Mouse (Mus musculus) G1E (cell line): Measurements from ENCODE around the gene Mtus2. TPM values are rescaled to one million over a fixed set of nuclear protein-coding genes. Genes with fewer than 3 reads are reported as not detected.

Experiments used
- ATAC-seq: 2 replicates; pipeline ENCODE4 v1.8.0; 2016; ENCODE audit warnings: mild to moderate bottlenecking; ENCODE audit not compliant: insufficient number of reproducible peaks, poor library complexity, low FRiP score, severe bottlenecking; ENCODE audit errors: extremely low read depth
- DNase-seq: peaks from one replicate; pipeline ENCODE4 v3.0.0; 2012; ENCODE audit warnings: low spot score
- H3K27me3 ChIP-seq: 2 replicates; pipeline ENCODE4 v1.6.1; 2012; ENCODE audit warnings: mild to moderate bottlenecking, low read length, inconsistent platforms; ENCODE audit not compliant: insufficient read depth
- H3K36me3 ChIP-seq: replicated peaks from 2 replicates; pipeline ENCODE3; 2012; ENCODE audit warnings: mild to moderate bottlenecking, inconsistent platforms
- H3K4me1 ChIP-seq: 2 replicates; pipeline ENCODE4 v1.6.1; 2012; ENCODE audit warnings: low read depth, low read length, inconsistent platforms, mixed read lengths; ENCODE audit not compliant: insufficient read depth
- H3K4me3 ChIP-seq: 2 replicates; pipeline ENCODE4 v1.5.1; 2012; ENCODE audit warnings: low read depth, mild to moderate bottlenecking, inconsistent platforms, low read length, moderate library complexity, mixed read lengths
- H3K9me3 ChIP-seq: replicated peaks from 2 replicates; pipeline ENCODE4 v1.6.1; 2012; ENCODE audit warnings: inconsistent platforms
- CTCF ChIP-seq: IDR thresholded peaks from 2 replicates; pipeline ENCODE4 v1.5.1; 2012; ENCODE audit warnings: low read depth, low read length, inconsistent platforms, mixed read lengths
- GATA1 ChIP-seq: IDR thresholded peaks from 2 replicates; pipeline ENCODE4 v1.6.1; 2012; ENCODE audit warnings: borderline replicate concordance, low read length, inconsistent platforms, mixed read lengths
- GATA2 ChIP-seq: IDR thresholded peaks from 2 replicates; pipeline ENCODE4 v1.6.1; 2012; ENCODE audit warnings: low read depth, low read length, inconsistent platforms, borderline replicate concordance
- POLR2AphosphoS5 ChIP-seq: IDR thresholded peaks from 2 replicates; pipeline ENCODE4 v1.6.1; 2012; ENCODE audit warnings: low read depth, low read length, inconsistent platforms; ENCODE audit not compliant: insufficient replicate concordance
- TAL1 ChIP-seq: conservative IDR thresholded peaks from 2 replicates; pipeline ENCODE4 v1.6.1; 2012; ENCODE audit warnings: low read depth, low read length, inconsistent platforms, mixed read lengths
- polyA plus RNA-seq: library from polyadenylated mRNA; stranded (reverse); fragments of >175 nt; gene quantifications from 2 replicates; pipeline ENCODE4 v1.2.3, GENCODE M21; 2012
- total RNA-seq, 2 experiments: library from RNA; stranded (forward) in 1 of 2; stranded (reverse) in 1 of 2; fragments of 200-1000 nt in 1 of 2; fragments of >200 nt in 1 of 2; fragmentation: Nextera tagmentation in 1 of 2; gene quantifications; 2 replicates each; pipeline ENCODE4 v1.2.3; 2014 to 2017

Gene Mtus2
- total and polyA plus RNA-seq, 3 experiments, result 1.1 TPM; not detected in 2

GRCm38 (mm10) chr5:148022784-148023183, 65.7 kb downstream of the Mtus2 start:
- Histone ChIP-seq H3K9me3 (peaks cover 44% of the 10 kb centered on the region), H3K36me3 (no peaks in the 10 kb centered on the region), H3K27me3 (no peaks in the 10 kb centered on the region), H3K4me3 (no peak overlapping the region), H3K4me1 (no peaks in the 10 kb centered on the region)
- no peak for ATAC-seq
- no peak for DNase-seq
- TF ChIP-seq TAL1, result no peak
- TF ChIP-seq CTCF, result no peak
- TF ChIP-seq POLR2AphosphoS5, result no peak
- TF ChIP-seq GATA2, result no peak
- no peak for TF ChIP-seq GATA1

- Histone ChIP-seq H3K9me3 (peaks cover 52% of the 10 kb centered on the region), H3K4me1 (no peaks in the 10 kb centered on the region), H3K4me3 (no peak overlapping the region), H3K36me3 (no peaks in the 10 kb centered on the region), H3K27me3 (no peaks in the 10 kb centered on the region)
- DNase-seq (no peak), ATAC-seq (no peak)
- TF ChIP-seq GATA1 (no peak), POLR2AphosphoS5 (no peak), CTCF (no peak), GATA2 (no peak), TAL1 (no peak)
These were observed 69.6 kb downstream of the Mtus2 start for GRCm38 (mm10) chr5:148026401-148027349.

- H3K4me3 ChIP-seq, result no peak overlapping the region
- H3K36me3 ChIP-seq, result no peaks in the 10 kb centered on the region
- ATAC-seq (no peak), DNase-seq (no peak)
- TF ChIP-seq GATA2, result no peak
- no peak for TF ChIP-seq POLR2AphosphoS5
- no peak for TF ChIP-seq GATA1
- TF ChIP-seq TAL1, result no peak
- no peak for TF ChIP-seq CTCF
- H3K27me3 ChIP-seq, result no peaks in the 10 kb centered on the region
- H3K4me1 ChIP-seq, result no peaks in the 10 kb centered on the region
- peaks cover 63% of the 10 kb centered on the region for H3K9me3 ChIP-seq
These were observed 70.9 kb downstream of the Mtus2 start for GRCm38 (mm10) chr5:148027985-148028384.

- no peaks in the 10 kb centered on the region for H3K27me3 ChIP-seq
- no peaks in the 10 kb centered on the region for H3K4me1 ChIP-seq
- H3K4me3 ChIP-seq, result no peak overlapping the region
- H3K9me3 ChIP-seq, result peaks cover 39% of the 10 kb centered on the region
- DNase-seq (no peak), ATAC-seq (no peak)
- no peaks in the 10 kb centered on the region for H3K36me3 ChIP-seq
- TF ChIP-seq TAL1, result no peak
- TF ChIP-seq GATA2, result no peak
- TF ChIP-seq POLR2AphosphoS5, result no peak
These were observed 84.5 kb downstream of the Mtus2 start for GRCm38 (mm10) chr5:148041661-148042060.

GRCm38 (mm10) chr5:148048200-148048599, 91.1 kb downstream of the Mtus2 start:
- Histone ChIP-seq H3K4me3 (no peak overlapping the region), H3K9me3 (peaks cover 25% of the 10 kb centered on the region), H3K36me3 (no peaks in the 10 kb centered on the region), H3K4me1 (no peaks in the 10 kb centered on the region), H3K27me3 (no peaks in the 10 kb centered on the region)
- no peak for ATAC-seq
- DNase-seq, result no peak
- TF ChIP-seq GATA1 (no peak), CTCF (no peak), POLR2AphosphoS5 (no peak), GATA2 (no peak), TAL1 (no peak)

- no peak for TF ChIP-seq GATA1
- TF ChIP-seq CTCF, result no peak
- no peak for TF ChIP-seq GATA2
- TF ChIP-seq TAL1, result no peak
- TF ChIP-seq POLR2AphosphoS5, result no peak
- no peak for DNase-seq
- H3K4me3 ChIP-seq, result no peak overlapping the region
- no peak for ATAC-seq
- H3K9me3 ChIP-seq, result peaks cover 25% of the 10 kb centered on the region
- no peaks in the 10 kb centered on the region for H3K36me3 ChIP-seq
- no peaks in the 10 kb centered on the region for H3K27me3 ChIP-seq
- H3K4me1 ChIP-seq, result no peaks in the 10 kb centered on the region
These were observed 92.2 kb downstream of the Mtus2 start for GRCm38 (mm10) chr5:148049304-148049703.
